Mouse (Mus musculus) megakaryocyte, adult 5-6 weeks (primary cell): ENCODE data around the gene Ap4e1. TPM values are rescaled to one million over a fixed set of nuclear protein-coding genes. Genes with fewer than 3 reads are reported as not detected.

Source experiments
- ATAC-seq: 2 replicates; pipeline ENCODE4 v1.8.0; 2016; ENCODE audit warnings: mild to moderate bottlenecking, inconsistent platforms; ENCODE audit not compliant: poor library complexity, severe bottlenecking
- total RNA-seq, 2 experiments: library from RNA; stranded (forward) in 1 of 2; stranded (reverse) in 1 of 2; fragments of 153-499, 151-499 nt in 1 of 2; fragments of 221-1000, 200-1000 nt in 1 of 2; gene quantifications; 2 replicates each; pipeline versions ENCODE4 v1.2.3 to v1.2.4; 2015 to 2017

Gene Ap4e1
- total RNA-seq (2015) (8.8 and 10.7 TPM in 2 replicates), total RNA-seq (2017) (19.2 and 21.5 TPM in 2 replicates)

DNA sequence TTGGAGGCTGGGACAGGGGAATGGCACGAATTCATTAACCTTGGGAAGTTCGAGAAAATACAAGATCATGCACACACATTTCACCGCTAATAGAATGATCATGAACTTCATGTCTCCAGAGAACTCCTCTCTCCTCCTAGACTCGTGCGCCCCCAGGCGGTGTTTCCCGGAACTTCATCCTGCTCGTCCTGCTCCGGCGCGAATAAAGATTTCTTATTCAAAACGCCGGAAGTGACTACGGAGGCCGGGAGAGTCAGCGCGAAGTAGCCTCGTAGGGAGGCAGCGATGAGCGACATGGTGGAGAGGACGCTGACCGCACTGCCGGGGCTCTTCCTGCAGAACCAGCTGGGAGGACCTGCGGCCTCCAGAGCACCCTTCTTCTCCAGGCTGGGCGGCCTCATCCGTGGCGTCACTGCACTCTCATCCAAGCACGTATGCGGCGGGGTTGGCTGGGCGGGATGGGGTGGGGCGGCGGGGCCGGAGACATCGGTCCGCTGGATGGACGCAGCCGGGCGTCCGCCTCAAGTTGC lies at the start of gene Ap4e1:
Gene Ap4e1 (plus strand): TSS at position 249 of the 530 bp plus-strand sequence.
- peak; percentile 94 for ATAC-seq

DNA sequence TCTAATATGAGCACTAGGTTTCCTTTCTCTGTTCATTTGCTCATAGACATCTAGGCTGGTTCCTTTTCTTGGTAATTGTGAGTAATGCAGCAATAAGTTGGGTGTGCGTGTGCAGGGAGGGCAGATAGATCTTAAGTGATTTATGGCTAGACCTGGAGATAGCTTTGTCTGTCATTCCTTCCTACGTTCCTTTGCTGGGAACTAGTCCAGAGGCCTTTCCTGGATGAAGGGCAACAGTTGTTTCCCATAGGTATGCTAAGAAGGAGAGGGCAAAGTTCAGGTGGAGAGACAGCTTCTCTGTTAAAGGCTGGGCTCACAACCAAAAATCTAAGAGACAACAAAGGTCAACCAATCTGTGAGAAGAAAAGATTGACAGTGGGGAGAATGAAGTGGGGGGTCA lies 46.8 kb upstream of the Ap4e1 start:
- no peak for ATAC-seq

GRCm38 (mm10) chr2:126977428-126977827 lies 31.1 kb upstream of the Ap4e1 start:
- ATAC-seq = no peak

GRCm38 (mm10) chr2:126983221-126983620 lies 25.3 kb upstream of the Ap4e1 start:
- ATAC-seq = no peak

- ATAC-seq = no peak
Observed at GRCm38 (mm10) chr2:126989919-126990318, 18.6 kb upstream of the Ap4e1 start.

GRCm38 (mm10) chr2:126992742-126993141 lies 15.8 kb upstream of the Ap4e1 start:
- no peak for ATAC-seq

DNA sequence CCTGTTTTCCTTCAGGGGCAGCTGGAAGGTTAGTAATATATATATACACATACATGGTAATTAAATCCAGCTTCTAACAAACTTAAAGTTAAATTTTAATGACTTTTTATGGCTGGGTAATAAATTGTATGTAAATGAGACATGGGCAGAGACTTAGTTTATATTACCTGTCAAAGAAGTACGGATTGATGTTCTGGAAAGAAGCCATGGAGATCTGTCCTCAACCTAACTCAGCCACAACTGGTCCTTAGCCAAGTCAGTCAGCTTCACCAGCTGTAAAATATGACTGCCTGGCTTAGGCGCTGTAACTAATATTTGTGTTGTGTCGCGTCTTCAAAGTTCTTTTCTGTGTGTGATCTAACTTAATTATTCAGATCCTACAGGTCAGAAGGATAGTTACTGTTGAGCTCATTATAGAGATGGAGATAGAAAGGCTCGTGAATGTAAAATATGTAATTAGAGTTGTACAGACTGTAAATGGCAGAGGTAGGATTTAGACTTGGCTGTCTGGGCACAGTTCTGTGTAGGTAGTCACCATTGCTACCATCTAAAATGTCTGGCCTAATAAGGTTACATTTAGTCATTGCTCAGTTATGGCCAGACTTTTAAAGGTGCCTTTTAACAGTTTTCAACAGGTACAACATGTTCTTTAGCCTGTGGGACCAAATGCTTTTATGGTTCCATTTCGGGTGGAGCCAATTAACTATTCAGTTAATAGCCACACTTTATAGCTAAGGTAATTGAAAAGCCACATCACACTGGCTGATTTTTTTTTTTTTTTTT lies 13.9 kb upstream of the Ap4e1 start:
- no peak for ATAC-seq

GRCm38 (mm10) chr2:126996737-126997136 lies 11.8 kb upstream of the Ap4e1 start:
- peak; percentile 52 for ATAC-seq

- ATAC-seq = no peak
Observed at GRCm38 (mm10) chr2:126998219-126998618, 10.3 kb upstream of the Ap4e1 start.

GRCm38 (mm10) chr2:127000406-127001324 lies 7.9 kb upstream of the Ap4e1 start:
- no peak for ATAC-seq

GRCm38 (mm10) chr2:127004046-127004445 lies 4.5 kb upstream of the Ap4e1 start:
- no peak for ATAC-seq

DNA sequence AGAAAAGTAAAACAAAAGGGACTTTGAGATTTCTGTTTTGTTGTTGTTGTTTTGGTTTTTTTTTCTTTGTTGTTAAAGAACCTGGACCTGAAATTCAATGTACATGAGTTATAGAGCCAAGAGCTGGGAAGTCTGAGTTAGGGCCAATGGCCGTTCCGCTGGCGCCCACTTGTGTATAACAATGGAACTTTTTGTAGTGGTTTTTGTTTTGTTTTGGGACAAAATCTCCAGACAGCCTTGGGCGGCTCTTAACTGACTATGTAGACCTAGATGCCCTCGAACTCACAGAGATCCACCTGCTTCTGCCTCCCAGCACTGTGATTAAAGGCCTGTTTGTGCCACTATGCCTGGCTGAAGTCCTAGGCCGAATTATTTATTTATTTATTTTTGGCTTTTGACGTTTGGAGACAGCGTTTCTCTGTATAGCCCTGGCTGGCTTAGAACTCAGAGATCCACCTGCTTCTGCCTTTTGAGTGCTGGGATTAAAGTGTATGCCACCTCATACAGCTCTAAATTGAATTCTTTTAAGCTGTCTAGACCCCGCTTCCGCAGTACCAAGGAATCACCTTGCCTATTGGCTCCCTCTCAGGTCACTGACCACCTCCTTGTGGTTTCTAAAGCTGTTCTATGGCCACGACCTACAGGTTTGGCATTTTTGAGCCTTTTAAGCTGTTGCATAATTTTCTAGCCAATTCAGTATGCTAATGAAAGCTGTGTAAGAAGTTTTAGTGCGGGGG lies 1.7 kb upstream of the Ap4e1 start:
- peak; percentile 70 for ATAC-seq

- ATAC-seq = no peak
Observed at GRCm38 (mm10) chr2:127007509-127007908, 1.0 kb upstream of the Ap4e1 start.

GRCm38 (mm10) chr2:127035006-127035605 lies 26.6 kb downstream of the Ap4e1 start:
- ATAC-seq = no peak

DNA sequence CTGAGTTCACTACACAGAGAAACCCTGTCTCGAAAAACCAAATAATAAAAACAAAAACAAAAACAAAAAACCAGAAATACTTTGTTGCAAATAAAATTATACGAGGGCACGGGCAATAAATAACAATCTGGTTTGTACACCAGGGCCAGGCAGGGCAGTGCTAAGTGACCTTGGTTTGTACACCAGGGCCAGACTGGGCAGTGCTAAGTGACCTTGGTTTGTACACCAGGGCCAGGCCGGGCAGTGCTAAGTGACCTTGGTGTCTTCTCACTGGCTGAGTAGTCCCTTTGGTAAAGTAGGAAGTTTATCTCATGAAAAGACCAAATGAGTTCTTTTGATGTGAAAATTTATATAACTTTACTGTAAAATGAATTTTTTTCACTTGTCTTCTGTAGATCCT lies 28.8 kb downstream of the Ap4e1 start:
- no peak for ATAC-seq

DNA sequence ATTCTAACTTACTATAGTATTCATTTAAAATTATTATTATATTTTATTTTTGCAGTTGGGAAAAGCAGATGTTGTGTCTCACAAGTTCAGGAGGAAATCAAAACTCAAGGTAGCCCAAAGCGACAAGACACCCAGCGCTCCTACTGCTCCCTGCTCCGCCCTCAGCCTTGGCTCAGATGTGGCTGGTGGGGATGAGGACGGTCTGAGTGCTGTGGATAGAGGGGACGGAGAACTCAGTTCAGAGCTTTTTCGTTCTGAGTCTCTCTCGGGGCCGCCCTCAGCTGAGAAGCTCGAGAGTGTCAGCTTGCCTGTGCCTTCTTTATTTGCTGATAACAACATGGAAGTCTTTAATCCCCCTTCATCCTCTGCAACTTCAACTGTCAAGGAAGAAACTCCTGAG lies 53.0 kb downstream of the Ap4e1 start:
- no peak for ATAC-seq

DNA sequence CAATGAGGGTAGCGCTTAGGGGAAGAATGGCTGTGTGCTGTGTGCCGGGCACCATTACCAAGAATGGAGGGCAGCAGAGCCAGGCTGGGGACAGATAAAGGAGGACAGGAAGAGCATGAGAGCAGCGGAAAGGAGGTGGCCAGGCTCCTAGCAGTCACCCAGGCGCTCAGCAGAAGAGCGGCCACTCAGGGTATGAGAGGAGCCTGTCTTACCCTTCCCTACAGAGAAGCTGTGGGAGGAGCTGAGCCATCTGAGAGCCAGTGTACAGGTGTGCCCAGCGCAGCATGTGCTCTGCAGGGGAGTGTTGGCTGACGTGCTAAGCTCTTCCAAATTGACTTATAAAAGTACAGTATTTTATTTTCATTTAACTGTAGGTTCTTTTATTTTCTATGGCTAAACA lies 60.3 kb downstream of the Ap4e1 start:
- no peak for ATAC-seq

DNA sequence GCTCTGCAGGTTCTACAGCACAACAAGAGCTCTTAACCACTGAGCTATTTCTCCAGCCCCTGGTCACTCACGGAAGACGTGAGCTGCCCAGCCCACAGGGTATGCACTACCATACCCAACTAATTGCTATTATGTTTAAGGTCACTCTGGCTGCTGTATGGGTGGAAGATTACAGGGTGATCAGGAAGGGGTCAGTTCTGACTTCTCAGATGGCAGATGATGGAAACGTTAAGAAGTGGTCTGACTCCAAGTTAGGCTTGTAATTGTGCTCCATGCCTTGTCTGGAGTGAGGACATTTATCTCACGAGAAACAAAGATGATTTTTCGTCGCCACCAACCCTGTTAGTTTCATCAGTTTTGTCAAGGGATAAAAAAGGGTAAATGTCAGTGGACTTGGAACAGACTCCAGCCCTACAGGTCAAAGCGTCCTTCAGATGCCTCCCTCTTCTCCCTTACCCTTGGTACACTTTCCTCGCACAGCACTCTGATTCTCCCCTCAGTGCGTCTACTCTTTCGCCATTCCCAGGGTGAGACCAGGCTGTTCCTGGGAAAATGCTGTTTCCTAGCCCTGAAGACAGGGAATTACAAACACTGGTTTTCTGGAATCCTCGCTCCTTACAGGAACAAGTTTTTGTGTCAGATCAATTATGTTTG lies 61.4 kb downstream of the Ap4e1 start:
- ATAC-seq = peak; percentile 38; the same call in 1 of the 2 replicates

- peak; percentile 100 for ATAC-seq
Observed at GRCm38 (mm10) chr2:127070435-127070841, 61.9 kb downstream of the Ap4e1 start, which contains the start of gene Blvra. Gene Blvra, plus strand, starts transcription at chr2:127070665.

- no peak for ATAC-seq
Observed at GRCm38 (mm10) chr2:127070879-127071278, 62.4 kb downstream of the Ap4e1 start.
